In the genomic region with DNA sequence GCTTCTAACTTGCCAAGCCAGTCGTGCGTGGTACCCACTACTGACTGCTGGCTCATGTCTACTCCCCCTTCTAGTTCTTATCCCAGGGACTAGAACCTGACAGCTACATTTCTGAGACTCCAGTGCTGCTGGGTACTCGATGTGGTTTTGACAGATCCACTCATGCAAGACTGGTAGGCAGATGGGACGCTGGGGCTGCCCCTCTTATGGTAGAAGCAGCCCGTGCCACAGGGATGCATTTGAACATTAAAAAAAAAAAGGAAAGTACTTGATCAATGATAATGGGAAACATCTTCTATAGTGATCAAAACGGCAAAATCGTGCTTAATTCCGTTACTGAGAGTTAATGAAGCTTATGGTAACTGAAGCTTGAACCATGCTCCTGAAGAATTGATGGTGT, we compare ENCODE assay signal across 19 mouse cellular contexts. TPM values are rescaled to one million over a fixed set of nuclear protein-coding genes. Genes with fewer than 3 reads are reported as not detected.
DNase-seq lines count a peak whose midpoint lies in the region; ATAC-seq and TF ChIP-seq lines count a peak whose summit lies in the region.
"Had no signal": no experiment of that assay in that cellular context is flagged by ENCODE, and none has a peak within 500 bp of the region (broad histone marks: within the 10 kb centered on the region; RNA-seq: fewer than 3 reads in every experiment).

No protein-coding gene starts in this region.

- no peak overlapping the region for H3K4me3 ChIP-seq in CH12.LX (replicated peaks in 1 of 3; ENCODE audit: low read depth in 2 of 3, low read length in 2 of 3, poor library complexity in 1 of 3)
- no peak overlapping the region for H3K4me3 ChIP-seq in hindbrain, postnatal 0 days (ENCODE audit: low read length)

- no peak for TF ChIP-seq RAD21 in CH12.LX (IDR thresholded peaks at IDR 0.05; ENCODE audit: low read depth, low read length)

- no peak for TF ChIP-seq CTCF in CH12.LX (conservative IDR thresholded peaks at IDR 0.05 in 1 of 2, IDR thresholded peaks at IDR 0.05 in 1 of 2; ENCODE audit: low read depth in 2 of 2, low read length in 2 of 2)
- TF ChIP-seq CTCF in hindbrain, postnatal 0 days (IDR thresholded peaks at IDR 0.05; ENCODE audit: low read depth): no peak

- H3K27ac ChIP-seq in CH12.LX (ENCODE audit: insufficient read depth, low read depth): no peak overlapping the region
- H3K27ac ChIP-seq in hindbrain, postnatal 0 days: no peak overlapping the region

- no peak for ATAC-seq in hindbrain, postnatal 0 days
- ATAC-seq: activated CD4-positive, CD25-positive, alpha-beta regulatory T cell, adult 4 months; CD4-positive, CD25-positive, alpha-beta regulatory T cell, adult 4 months; Patski had no signal

- dilution Hi-C loops in CH12.LX (cut with MboI; ENCODE audit: extremely low pct_ligation_motif_present, extremely low pct_unique_long_range_greater_than_20kb, low sequenced_read_pairs): no loop called here

- WGBS in hindbrain, postnatal 0 days: 81% methylated on average over 8 of the region's 8 CpGs

- TF ChIP-seq POLR2A in CH12.LX (IDR thresholded peaks at IDR 0.05; ENCODE audit: low read depth, low read length): no peak

- peak; percentile 17 for DNase-seq in heart, adult 11 months
- DNase-seq in heart, adult 18-20 months: no peak
- peak; percentile 57 for DNase-seq in CH12.LX (ENCODE audit: extremely low read depth)
- no peak for DNase-seq in hindbrain, postnatal 0 days (ENCODE audit: low spot score)
- DNase-seq: adrenal gland, adult 2 months; adrenal gland, adult 8-10 months; adrenal gland, postnatal 10 days; adrenal gland, postnatal 14 days; adrenal gland, postnatal 25 days; adrenal gland, postnatal 36 days; B cell, adult 2 months; cerebellum, adult 11 months; cerebellum, adult 11-12 months; cerebellum, adult 18-20 months; cerebellum, adult 2 months had no signal

- no peaks in the 10 kb centered on the region for H3K79me2 ChIP-seq in CH12.LX (replicated peaks; ENCODE audit: control insufficient read depth, extremely low read depth, insufficient read depth, poor library complexity, severe bottlenecking)

- no peaks in the 10 kb centered on the region for H3K9me3 ChIP-seq in CH12.LX (replicated peaks; ENCODE audit: low read length)
- H3K9me3 ChIP-seq in hindbrain, postnatal 0 days (ENCODE audit: low read length): no peaks in the 10 kb centered on the region
- H3K9me3 ChIP-seq: G1E had no signal

- H3K4me1 ChIP-seq in CH12.LX (ENCODE audit: control insufficient read depth in 1 of 2, insufficient read depth in 2 of 2): peaks cover 5 to 9% of the 10 kb centered on the region in 2 experiments; a peak in 2 of 4 replicates
- H3K4me1 ChIP-seq in hindbrain, postnatal 0 days (ENCODE audit: insufficient read depth, low read length): no peaks in the 10 kb centered on the region

- H3K4me2 ChIP-seq in CH12.LX (ENCODE audit: insufficient read depth, low read depth, poor library complexity, severe bottlenecking): no peak overlapping the region
- no peak overlapping the region for H3K4me2 ChIP-seq in hindbrain, postnatal 0 days (ENCODE audit: low read depth, low read length)

- 0 out of 2 replicates have a peak, but pooled peaks have one; percentile 15 for TF ChIP-seq EP300 in CH12.LX (IDR thresholded peaks at IDR 0.05; ENCODE audit: low read length)

- in situ Hi-C loops in CH12.LX (cut with MboI; ENCODE audit: low pct_ligation_motif_present, low pct_unique_long_range_greater_than_20kb, low sequenced_read_pairs): loop anchor here (10.0 kb wide), 2 partner anchors 185 to 305 kb away; no protein-coding TSS in a partner anchor

- no peak overlapping the region for H3K9ac ChIP-seq in CH12.LX (ENCODE audit: insufficient read depth, low read depth)
- no peak overlapping the region for H3K9ac ChIP-seq in hindbrain, postnatal 0 days (replicated peaks; ENCODE audit: low read length)

- H3K36me3 ChIP-seq in CH12.LX (replicated peaks in 1 of 2; ENCODE audit: control insufficient read depth in 1 of 2, insufficient read depth in 1 of 2, low read length in 1 of 2): peaks cover 3 to 9% of the 10 kb centered on the region in 2 experiments
- no peaks in the 10 kb centered on the region for H3K36me3 ChIP-seq in hindbrain, postnatal 0 days (ENCODE audit: insufficient read depth, low read length)

- H3K27me3 ChIP-seq in CH12.LX (replicated peaks): no peaks in the 10 kb centered on the region
- no peaks in the 10 kb centered on the region for H3K27me3 ChIP-seq in hindbrain, postnatal 0 days (ENCODE audit: insufficient read depth, low read length)
- H3K27me3 ChIP-seq: Patski had no signal

TF ChIP-seq in CH12.LX, 34 proteins besides CTCF, POLR2A, EP300 and RAD21:
- TF ChIP-seq ZNF384 (IDR thresholded peaks at IDR 0.05; ENCODE audit: low read depth, low read length) (peak; percentile 59), MXI1 (IDR thresholded peaks at IDR 0.05; ENCODE audit: low read depth, low read length) (peak; percentile 47; the same call in 1 of the 2 replicates), MEF2A (IDR thresholded peaks at IDR 0.05; ENCODE audit: borderline replicate concordance, low read depth, low read length) (no peak), NRF1 (IDR thresholded peaks at IDR 0.05; ENCODE audit: low read depth, low read length) (no peak), TCF12 (IDR thresholded peaks at IDR 0.05; ENCODE audit: low read depth, low read length) (no peak), USF2 (conservative IDR thresholded peaks at IDR 0.05; ENCODE audit: low read depth, low read length) (no peak), BHLHE40 (IDR thresholded peaks at IDR 0.05; ENCODE audit: low read depth, low read length) (peak; percentile 64), CHD1 (IDR thresholded peaks at IDR 0.05; ENCODE audit: low read depth, low read length) (no peak), ZMIZ1 (IDR thresholded peaks at IDR 0.05; ENCODE audit: low read depth, low read length) (no peak), E2F4 (IDR thresholded peaks at IDR 0.05; ENCODE audit: insufficient replicate concordance, low read depth, low read length) (no peak), USF1 (IDR thresholded peaks at IDR 0.05; ENCODE audit: low read depth, low read length) (no peak), SIN3A (IDR thresholded peaks at IDR 0.05; ENCODE audit: low read length) (0 out of 2 replicates have a peak, but pooled peaks have one; percentile 43), ZC3H11A (IDR thresholded peaks at IDR 0.05; ENCODE audit: low read depth, low read length) (no peak), MYC (IDR thresholded peaks at IDR 0.05; ENCODE audit: low read depth, low read length) (no peak), GABPA (IDR thresholded peaks at IDR 0.05; ENCODE audit: insufficient replicate concordance, low read depth, low read length) (no peak)

RNA-seq across cellular contexts. Expression of a gene that starts 44.4 kb away (rescaled TPM):
- 1 to 10 TPM in 1 of 2 experiments, under 1 TPM in 1; 0.87 to 1.6 TPM for total RNA-seq in heart, adult 18-20 months (2021)
- total RNA-seq in CH12.LX (2012; rRNA removed): 1.1 and 1.8 TPM in 2 replicates
- 0.66 and 0.82 TPM in 2 replicates for total RNA-seq in CH12.LX (2014; rRNA removed)
- polyA plus RNA-seq in CH12.LX (2012; ENCODE audit: insufficient read length, low read depth): 3.8 and 4.5 TPM in 2 replicates
- 3.6 and 5.1 TPM in 2 replicates for total RNA-seq in hindbrain, postnatal 0 days (2014; rRNA removed)
- polyA plus RNA-seq in hindbrain, postnatal 0 days (2015; fragmentation: Nextera tagmentation; extraction: Ambion mirVana): 5.9 and 6.4 TPM in 2 replicates

Comparison
In these comparisons a context has a peak if more than half of its experiments do, and no peak if none do; other contexts are left out.
1. DNase-seq: peak in heart, adult 11 months (single experiment) and CH12.LX (single experiment); none in heart, adult 18-20 months (0 of 2) and hindbrain, postnatal 0 days (single experiment).